Mouse (Mus musculus) brain, adult 2 months (tissue): ENCODE measurements around the gene Parp8.
A peak's percentile ranks its signal among the peaks of the same experiment; 100 is the strongest.

ENCODE experiments used
- DNase-seq: peaks from one replicate; pipeline ENCODE4 v3.0.0; 2011; ENCODE audit warnings: low read depth, low spot score

Parp8 gene

GRCm38 (mm10) chr13:117020631-117021030 lies 4.7 kb downstream of the Parp8 start:
- DNase-seq: no peak

- DNase-seq: no peak
Measured at GRCm38 (mm10) chr13:117018676-117019075, 6.7 kb downstream of the Parp8 start.

- no peak for DNase-seq
Measured at GRCm38 (mm10) chr13:117013516-117013915, 11.8 kb downstream of the Parp8 start.

- DNase-seq: peak; percentile 27
Measured at GRCm38 (mm10) chr13:117012031-117012430, 13.3 kb downstream of the Parp8 start.

GRCm38 (mm10) chr13:117010143-117010542 lies 15.2 kb downstream of the Parp8 start:
- peak; percentile 85 for DNase-seq

- peak; percentile 75 for DNase-seq
Measured at GRCm38 (mm10) chr13:117008021-117009015, 17.0 kb downstream of the Parp8 start.

GRCm38 (mm10) chr13:117007566-117007965 lies 17.8 kb downstream of the Parp8 start:
- no peak for DNase-seq

- no peak for DNase-seq
Measured at GRCm38 (mm10) chr13:117006638-117007037, 18.7 kb downstream of the Parp8 start.

GRCm38 (mm10) chr13:117000493-117000892 lies 24.8 kb downstream of the Parp8 start:
- no peak for DNase-seq

- DNase-seq: no peak
Measured at GRCm38 (mm10) chr13:116991560-116991959, 33.8 kb downstream of the Parp8 start.

GRCm38 (mm10) chr13:116990327-116990726 lies 35.0 kb downstream of the Parp8 start:
- no peak for DNase-seq

- DNase-seq: no peak
Measured at GRCm38 (mm10) chr13:116988706-116989105, 36.6 kb downstream of the Parp8 start.

- no peak for DNase-seq
Measured at GRCm38 (mm10) chr13:116988208-116988607, 37.1 kb downstream of the Parp8 start.

GRCm38 (mm10) chr13:116987284-116987683 lies 38.1 kb downstream of the Parp8 start:
- DNase-seq: no peak

GRCm38 (mm10) chr13:116986658-116987057 lies 38.7 kb downstream of the Parp8 start:
- DNase-seq: no peak

GRCm38 (mm10) chr13:116974081-116974860 lies 51.1 kb downstream of the Parp8 start:
- DNase-seq: no peak

GRCm38 (mm10) chr13:116973491-116973890 lies 51.8 kb downstream of the Parp8 start:
- DNase-seq: peak; percentile 31

GRCm38 (mm10) chr13:116972036-116972611 lies 53.2 kb downstream of the Parp8 start:
- DNase-seq: no peak

GRCm38 (mm10) chr13:116970706-116971428 lies 54.5 kb downstream of the Parp8 start:
- DNase-seq: no peak

GRCm38 (mm10) chr13:116969650-116970049 lies 55.7 kb downstream of the Parp8 start:
- DNase-seq: peak; percentile 37

- no peak for DNase-seq
Measured at GRCm38 (mm10) chr13:116968906-116969305, 56.4 kb downstream of the Parp8 start.
